Mouse (Mus musculus) lung, adult 2 months (tissue): ENCODE data around the gene Sfxn5.

Experiments used
- CTCF ChIP-seq: fragments of 200-500 bp; IDR thresholded peaks from 2 replicates; pipeline ENCODE4 v1.5.1; 2011; ENCODE audit warnings: mild to moderate bottlenecking, low read length, control low read depth; ENCODE audit not compliant: insufficient read depth
- POLR2A ChIP-seq: fragments of 200-500 bp; IDR thresholded peaks from 2 replicates; pipeline ENCODE4 v1.6.1; 2011; ENCODE audit warnings: low read depth, mild to moderate bottlenecking, control low read depth, low read length, borderline replicate concordance; ENCODE audit errors: extremely low read depth

- TF ChIP-seq CTCF = no peak
- TF ChIP-seq POLR2A = no peak
Measured at GRCm38 (mm10) chr6:85374734-85375114, 41.5 kb upstream of the Sfxn5 start.
